Mouse (Mus musculus) CH12.LX (cell line): Measurements from ENCODE around the gene Prkch.

Experiments
- BHLHE40 ChIP-seq: IDR thresholded peaks from 2 replicates; pipeline ENCODE4 v1.6.1; 2011; ENCODE audit warnings: mild to moderate bottlenecking, low read depth, low read length, improper control_type of control experiment
- CTCF ChIP-seq, 2 experiments: IDR thresholded peaks in 1 of 2; conservative IDR thresholded peaks in 1 of 2; 2 replicates each; pipeline ENCODE4 v1.5.1; 2011 to 2012; ENCODE audit warnings: low read depth in 2 of 2, low read length in 2 of 2, improper control_type of control experiment in 1 of 2, inconsistent platforms in 1 of 2, mild to moderate bottlenecking in 1 of 2, moderate library complexity in 1 of 2
- E2F4 ChIP-seq: IDR thresholded peaks from 2 replicates; pipeline ENCODE4 v1.6.1; 2011; ENCODE audit warnings: low read depth, low read length, improper control_type of control experiment; ENCODE audit not compliant: insufficient replicate concordance
- EP300 ChIP-seq: IDR thresholded peaks from 2 replicates; pipeline ENCODE4 v1.6.1; 2011; ENCODE audit warnings: low read length, improper control_type of control experiment
- MAX ChIP-seq: IDR thresholded peaks from 2 replicates; pipeline ENCODE4 v1.6.1; 2011; ENCODE audit warnings: low read length, improper control_type of control experiment
- RAD21 ChIP-seq: IDR thresholded peaks from 2 replicates; pipeline ENCODE4 v1.6.1; 2011; ENCODE audit warnings: low read depth, mild to moderate bottlenecking, low read length, improper control_type of control experiment, moderate library complexity
- ZC3H11A ChIP-seq: IDR thresholded peaks from 2 replicates; pipeline ENCODE4 v1.6.1; 2012; ENCODE audit warnings: low read depth, mild to moderate bottlenecking, inconsistent platforms, low read length, improper control_type of control experiment
- ZKSCAN1 ChIP-seq: IDR thresholded peaks from 2 replicates; pipeline ENCODE4 v1.6.1; 2012; ENCODE audit warnings: low read depth, inconsistent platforms, low read length, improper control_type of control experiment, borderline replicate concordance
- ZNF384 ChIP-seq: IDR thresholded peaks from 2 replicates; pipeline ENCODE4 v1.6.1; 2012; ENCODE audit warnings: low read depth, low read length, improper control_type of control experiment, inconsistent platforms

DNA sequence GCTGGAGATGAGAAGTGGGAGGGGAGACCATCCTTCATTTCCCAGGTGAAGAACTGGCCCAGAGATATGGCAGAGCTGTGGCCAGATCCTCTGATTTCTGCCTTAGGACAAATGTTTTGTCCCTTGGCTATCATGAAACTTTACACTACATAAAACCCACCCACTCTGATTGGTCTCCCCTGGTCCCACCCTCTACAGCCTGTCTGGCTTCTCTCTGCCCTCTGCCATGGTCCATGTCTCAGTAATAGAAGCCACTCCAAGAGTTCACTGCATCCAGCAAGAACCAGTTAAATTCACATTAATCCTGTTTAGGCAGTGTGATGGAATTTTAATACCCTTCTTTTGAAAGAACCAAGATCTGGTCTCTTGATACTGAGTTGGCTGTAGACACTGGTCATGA is 158.5 kb downstream of the Prkch start:
- no peak for TF ChIP-seq ZNF384
- no peak for TF ChIP-seq CTCF (conservative IDR thresholded peaks at IDR 0.05 in 1 of 2, IDR thresholded peaks at IDR 0.05 in 1 of 2; ENCODE audit: low read depth in 2 of 2, low read length in 2 of 2)
- no peak for TF ChIP-seq MAX
- TF ChIP-seq EP300, result no peak
- no peak for TF ChIP-seq E2F4
- no peak for TF ChIP-seq ZC3H11A
- no peak for TF ChIP-seq BHLHE40
- no peak for TF ChIP-seq ZKSCAN1
- TF ChIP-seq RAD21, result no peak
